Mouse (Mus musculus) brain, embryonic 14.5 days (tissue): ENCODE results near the gene Gm14085.

ENCODE experiments used
- CTCF ChIP-seq: fragments of 200-500 bp; IDR thresholded peaks from 2 replicates; pipeline ENCODE4 v1.5.1; 2012; ENCODE audit warnings: inconsistent platforms, mild to moderate bottlenecking, moderate library complexity, borderline replicate concordance; ENCODE audit not compliant: insufficient read depth, insufficient read length; ENCODE audit errors: extremely low read depth
- POLR2A ChIP-seq: fragments of 200-500 bp; IDR thresholded peaks from 2 replicates; pipeline ENCODE4 v1.6.1; 2012; ENCODE audit warnings: mild to moderate bottlenecking, inconsistent platforms, borderline replicate concordance; ENCODE audit not compliant: poor library complexity, insufficient read depth, insufficient read length, severe bottlenecking; ENCODE audit errors: extremely low read depth

DNA sequence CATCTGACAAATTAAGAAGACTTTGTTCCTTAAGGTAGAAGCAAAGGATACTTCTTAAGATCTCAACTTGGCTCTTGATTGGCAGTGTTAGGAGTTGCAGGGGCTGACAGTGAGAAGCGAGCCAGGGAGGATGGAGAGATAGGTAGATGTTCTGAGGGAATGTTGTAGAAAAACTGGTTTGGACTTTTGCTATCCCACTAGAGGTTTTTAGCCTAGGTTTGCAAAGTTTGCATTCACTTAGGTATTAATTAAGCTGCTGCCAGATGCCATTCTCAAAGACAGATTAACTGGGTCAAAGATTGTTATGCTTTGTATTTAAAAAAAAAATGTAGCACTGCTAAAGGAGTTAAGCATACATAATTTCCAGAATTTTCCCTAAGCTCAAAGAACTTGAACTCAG, 92.6 kb downstream of the Gm14085 start:
- no peak for TF ChIP-seq CTCF
- TF ChIP-seq POLR2A = no peak
